Mouse (Mus musculus) thymus, postnatal 0 days (tissue): ENCODE measurements at regions not wholly inside any gene's neighbourhood (a gene's known extent, or its start where the extent isn't known, plus 50 kb on each side); places are given as distances from the start of the nearest gene placed in this dataset.

Source experiments
- DNase-seq: peaks from one replicate; pipeline ENCODE4 v3.0.0-alpha.2; 2015; ENCODE audit warnings: low spot score

GRCm38 (mm10) chr12:25923772-25924171 lies 491.3 kb downstream of the Rnf144a start:
- DNase-seq: no peak

GRCm38 (mm10) chr12:25905614-25906013 lies 509.4 kb downstream of the Rnf144a start:
- DNase-seq: no peak

- DNase-seq: no peak
These were observed 518.5 kb downstream of the Rnf144a start for GRCm38 (mm10) chr12:25896543-25896942.

GRCm38 (mm10) chr12:25895691-25896090 lies 519.4 kb downstream of the Rnf144a start:
- no peak for DNase-seq

GRCm38 (mm10) chr12:25891391-25892167 lies 523.5 kb downstream of the Rnf144a start:
- no peak for DNase-seq

GRCm38 (mm10) chr12:25890722-25891121 lies 524.3 kb downstream of the Rnf144a start:
- DNase-seq: no peak

- no peak for DNase-seq
These were observed 531.3 kb downstream of the Rnf144a start for GRCm38 (mm10) chr12:25883771-25884171.

GRCm38 (mm10) chr12:25871816-25872215 lies 543.2 kb downstream of the Rnf144a start:
- DNase-seq: no peak

- no peak for DNase-seq
These were observed 544.0 kb downstream of the Rnf144a start for GRCm38 (mm10) chr12:25871001-25871461.

- DNase-seq: no peak
These were observed 545.2 kb downstream of the Rnf144a start for GRCm38 (mm10) chr12:25869846-25870245.

- DNase-seq: no peak
These were observed 550.0 kb downstream of the Rnf144a start for GRCm38 (mm10) chr12:25865063-25865462.

GRCm38 (mm10) chr12:25864113-25864852 lies 550.8 kb downstream of the Rnf144a start:
- DNase-seq: peak; percentile 62

- no peak for DNase-seq
These were observed 554.0 kb downstream of the Rnf144a start for GRCm38 (mm10) chr12:25861100-25861499.

GRCm38 (mm10) chr12:25858397-25858796 lies 556.7 kb downstream of the Rnf144a start:
- no peak for DNase-seq

GRCm38 (mm10) chr12:25830057-25830456 lies 585.0 kb downstream of the Rnf144a start:
- no peak for DNase-seq

GRCm38 (mm10) chr12:25827961-25828360 lies 587.1 kb downstream of the Rnf144a start:
- no peak for DNase-seq

- DNase-seq: no peak
These were observed 588.1 kb downstream of the Rnf144a start for GRCm38 (mm10) chr12:25826928-25827327.

- peak; percentile 2 for DNase-seq
These were observed 588.6 kb downstream of the Rnf144a start for GRCm38 (mm10) chr12:25826451-25826850.

- no peak for DNase-seq
These were observed 598.8 kb downstream of the Rnf144a start for GRCm38 (mm10) chr12:25816248-25816647.

- DNase-seq: no peak
These were observed 620.0 kb downstream of the Rnf144a start for GRCm38 (mm10) chr12:25795092-25795491.

GRCm38 (mm10) chr12:25794571-25794970 lies 620.5 kb downstream of the Rnf144a start:
- no peak for DNase-seq

- DNase-seq: no peak
These were observed 622.4 kb downstream of the Rnf144a start for GRCm38 (mm10) chr12:25792571-25793075.
